ENCODE assay signal across 8 mouse cellular contexts in the genomic region with DNA sequence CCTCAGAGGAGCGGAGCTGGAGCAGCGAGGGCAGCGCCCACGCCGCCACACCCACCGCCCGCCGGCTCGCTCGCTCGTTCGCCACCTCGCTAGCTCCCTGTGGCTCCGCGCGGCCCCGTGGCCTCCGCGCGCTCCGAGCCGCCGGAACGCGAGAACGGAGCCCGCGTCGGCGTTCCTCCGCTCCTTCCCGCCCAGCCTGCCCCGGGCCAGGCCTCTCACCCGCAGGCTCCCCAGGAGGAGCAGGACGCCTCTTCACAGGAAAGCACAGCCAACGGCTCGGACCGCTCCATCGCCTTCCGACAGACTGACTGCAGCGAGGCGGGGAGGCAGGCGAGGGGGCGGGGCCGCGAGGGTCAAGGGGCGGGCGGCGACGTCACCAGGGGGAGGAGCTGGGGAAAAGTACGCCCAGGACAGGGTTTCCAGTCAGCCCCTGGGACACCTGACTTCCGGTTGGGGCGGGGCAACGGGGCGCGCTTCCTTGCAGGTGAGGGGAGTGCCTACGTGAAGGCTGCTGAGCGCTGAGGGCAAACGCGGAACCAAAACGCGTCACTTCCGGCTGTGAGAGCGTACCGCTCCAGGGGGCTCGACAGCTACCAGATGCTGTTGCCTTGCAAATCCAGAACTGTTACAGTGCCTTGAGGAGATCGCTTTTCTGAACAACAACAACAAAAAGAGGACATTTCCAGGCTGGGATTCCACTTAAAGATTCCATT. TPM values are rescaled to one million over a fixed set of nuclear protein-coding genes. Genes with fewer than 3 reads are reported as not detected.
A peak's percentile ranks its signal among the peaks of the same experiment; 100 is the strongest.
DNase-seq lines count a peak whose midpoint lies in the region; ATAC-seq and TF ChIP-seq lines count a peak whose summit lies in the region.

A gene (minus strand): TSS at position 355 of the 713 bp plus-strand sequence.

- H3K4me1 ChIP-seq in bone marrow, adult 2 months (ENCODE audit: control insufficient read depth, insufficient read depth, low read length), result no peaks in the 10 kb centered on the region
- H3K4me1 ChIP-seq in embryonic facial prominence, embryonic 15.5 days, result peaks cover 7% of the 10 kb centered on the region; the same call in 1 of the 2 replicates
- H3K4me1 ChIP-seq in limb, embryonic 14.5 days (ENCODE audit: control insufficient read depth, insufficient read depth, low read length), result 0 out of 2 replicates have a peak, but pooled peaks cover 6% of the 10 kb centered on the region
- no peaks in the 10 kb centered on the region for H3K4me1 ChIP-seq in midbrain, postnatal 0 days (ENCODE audit: insufficient read depth, low read length)

- H3K4me2 ChIP-seq in embryonic facial prominence, embryonic 15.5 days (replicated peaks), result peak within 1 kb of the TSS; percentile 64
- peak within 1 kb of the TSS; percentile 75 for H3K4me2 ChIP-seq in limb, embryonic 14.5 days (replicated peaks; ENCODE audit: low read depth, low read length, severe bottlenecking)
- H3K4me2 ChIP-seq in midbrain, postnatal 0 days (ENCODE audit: low read depth, low read length, poor library complexity, severe bottlenecking), result peak within 1 kb of the TSS; percentile 73

- H3K27ac ChIP-seq in bone marrow, adult 2 months (ENCODE audit: control insufficient read depth, insufficient read depth, low read depth, low read length, poor library complexity), result peak within 1 kb of the TSS; percentile 92
- peak within 1 kb of the TSS; percentile 98 for H3K27ac ChIP-seq in embryonic facial prominence, embryonic 15.5 days (replicated peaks)
- H3K27ac ChIP-seq in limb, embryonic 14.5 days (replicated peaks; ENCODE audit: low read depth, low read length), result peak within 1 kb of the TSS; percentile 94
- peak within 1 kb of the TSS; percentile 92 for H3K27ac ChIP-seq in midbrain, postnatal 0 days (ENCODE audit: low read depth, low read length)

- H3K9me3 ChIP-seq in embryonic facial prominence, embryonic 15.5 days (replicated peaks), result no peaks in the 10 kb centered on the region
- no peaks in the 10 kb centered on the region for H3K9me3 ChIP-seq in limb, embryonic 14.5 days (ENCODE audit: control insufficient read depth, low read length)
- H3K9me3 ChIP-seq in midbrain, postnatal 0 days (ENCODE audit: low read length), result no peaks in the 10 kb centered on the region

- peak; percentile 98 for DNase-seq in 416B (ENCODE audit: low read depth)
- DNase-seq in heart, adult 8-10 months (ENCODE audit: low spot score), result peak; percentile 97
- peak; percentile 99 for DNase-seq in kidney, adult 9 months
- peak; percentile 97 for DNase-seq in limb, embryonic 14.5 days (ENCODE audit: low spot score)
- DNase-seq in midbrain, postnatal 0 days (ENCODE audit: low spot score), result peak; percentile 99
- DNase-seq in spleen, postnatal 14 days (ENCODE audit: low spot score in 2 of 2), result peak; percentile 98 to 99

- H3K36me3 ChIP-seq in embryonic facial prominence, embryonic 15.5 days, result peaks cover 9% of the 10 kb centered on the region; the same call in 1 of the 2 replicates
- peaks cover 10% of the 10 kb centered on the region for H3K36me3 ChIP-seq in limb, embryonic 14.5 days (ENCODE audit: control insufficient read depth, insufficient read depth, low read length)
- H3K36me3 ChIP-seq in midbrain, postnatal 0 days (ENCODE audit: insufficient read depth, low read length), result no peaks in the 10 kb centered on the region

- peak; percentile 55 for TF ChIP-seq POLR2A in bone marrow, adult 2 months (IDR thresholded peaks at IDR 0.05; ENCODE audit: borderline replicate concordance, control insufficient read depth, low read depth, low read length)
- peak; percentile 61; the same call in 1 of the 2 replicates for TF ChIP-seq POLR2A in limb, embryonic 14.5 days (IDR thresholded peaks at IDR 0.05; ENCODE audit: borderline replicate concordance, extremely low read depth, insufficient read depth, insufficient read length)

- under 1% methylated on average over 67 of the region's 67 CpGs for WGBS in bone marrow, adult 2 months
- under 1% methylated on average over 67 of the region's 67 CpGs for WGBS in embryonic facial prominence, embryonic 15.5 days
- WGBS in limb, embryonic 14.5 days, result under 1% methylated on average over 64 of the region's 67 CpGs
- 1% methylated on average over 41 of the region's 67 CpGs for WGBS in midbrain, postnatal 0 days

- H3K9ac ChIP-seq in embryonic facial prominence, embryonic 15.5 days, result peak within 1 kb of the TSS; percentile 72
- peak within 1 kb of the TSS; percentile 79 for H3K9ac ChIP-seq in limb, embryonic 14.5 days (ENCODE audit: low read depth, low read length, severe bottlenecking)
- peak within 1 kb of the TSS; percentile 84 for H3K9ac ChIP-seq in midbrain, postnatal 0 days (replicated peaks; ENCODE audit: low read length, poor library complexity, severe bottlenecking)

- ATAC-seq in embryonic facial prominence, embryonic 15.5 days (ENCODE audit: insufficient number of reproducible peaks, low FRiP score, low TSS enrichment, low read depth), result peak; percentile 100
- ATAC-seq in limb, embryonic 14.5 days (ENCODE audit: low FRiP score, low read depth), result peak; percentile 99
- peak; percentile 100 for ATAC-seq in midbrain, postnatal 0 days (ENCODE audit: low FRiP score)

- no peak for TF ChIP-seq CTCF in bone marrow, adult 2 months (IDR thresholded peaks at IDR 0.05; ENCODE audit: control insufficient read depth, insufficient read depth, low read length)
- no peak for TF ChIP-seq CTCF in midbrain, postnatal 0 days (IDR thresholded peaks at IDR 0.05)

- H3K27me3 ChIP-seq in embryonic facial prominence, embryonic 15.5 days, result no peaks in the 10 kb centered on the region
- no peaks in the 10 kb centered on the region for H3K27me3 ChIP-seq in limb, embryonic 14.5 days (ENCODE audit: control insufficient read depth, insufficient read depth, low read length)
- no peaks in the 10 kb centered on the region for H3K27me3 ChIP-seq in midbrain, postnatal 0 days (ENCODE audit: insufficient read depth, low read length)

- peak within 1 kb of the TSS; percentile 92 for H3K4me3 ChIP-seq in bone marrow, adult 2 months (replicated peaks; ENCODE audit: control insufficient read depth, low read depth, low read length)
- H3K4me3 ChIP-seq in embryonic facial prominence, embryonic 15.5 days (replicated peaks), result peak within 1 kb of the TSS; percentile 93
- H3K4me3 ChIP-seq in limb, embryonic 14.5 days (replicated peaks; ENCODE audit: low read length), result peak within 1 kb of the TSS; percentile 76
- H3K4me3 ChIP-seq in midbrain, postnatal 0 days (ENCODE audit: low read depth, low read length), result peak within 1 kb of the TSS; percentile 88

RNA-seq across cellular contexts. Expression of the gene that starts here (rescaled TPM):
- 2.0 and 5.1 TPM in 2 replicates for polyA plus RNA-seq in bone marrow, adult 2 months (2011; ENCODE audit: insufficient read depth, insufficient read length, low replicate concordance, missing spikeins)
- polyA plus RNA-seq in embryonic facial prominence, embryonic 15.5 days (2015; fragmentation: Nextera tagmentation; extraction: Ambion mirVana), result 11.2 and 12.7 TPM in 2 replicates
- 1 to 10 TPM; 6.8 to 8.2 (median 7.7) TPM for total RNA-seq in heart, adult 8-10 months (2022)
- polyA plus RNA-seq in limb, embryonic 14.5 days (2012; rRNA removed), result 9.9 and 10.4 TPM in 2 replicates
- 17.8 and 19.4 TPM in 2 replicates for polyA plus RNA-seq in limb, embryonic 14.5 days (2014; fragmentation: Nextera tagmentation; extraction: Ambion mirVana)
- 16.1 and 16.2 TPM in 2 replicates for total RNA-seq in midbrain, postnatal 0 days (2014; rRNA removed)
- 7.3 and 7.8 TPM in 2 replicates for polyA plus RNA-seq in midbrain, postnatal 0 days (2015; fragmentation: Nextera tagmentation; extraction: Ambion mirVana)

Comparison
In these comparisons a context has a peak if more than half of its experiments do, and no peak if none do; other contexts are left out.
1. Peak in every context shown above with its lines: DNase-seq, ATAC-seq, H3K4me3 ChIP-seq and H3K27ac ChIP-seq.